Mouse (Mus musculus) cerebellum, postnatal 14 days (tissue): ENCODE results near the gene Thtpa.

Experiments used
- DNase-seq, 2 experiments: peaks; one replicate each; pipeline ENCODE4 v3.0.0; 2021; ENCODE audit warnings: mixed read lengths in 2 of 2

Thtpa gene

DNA sequence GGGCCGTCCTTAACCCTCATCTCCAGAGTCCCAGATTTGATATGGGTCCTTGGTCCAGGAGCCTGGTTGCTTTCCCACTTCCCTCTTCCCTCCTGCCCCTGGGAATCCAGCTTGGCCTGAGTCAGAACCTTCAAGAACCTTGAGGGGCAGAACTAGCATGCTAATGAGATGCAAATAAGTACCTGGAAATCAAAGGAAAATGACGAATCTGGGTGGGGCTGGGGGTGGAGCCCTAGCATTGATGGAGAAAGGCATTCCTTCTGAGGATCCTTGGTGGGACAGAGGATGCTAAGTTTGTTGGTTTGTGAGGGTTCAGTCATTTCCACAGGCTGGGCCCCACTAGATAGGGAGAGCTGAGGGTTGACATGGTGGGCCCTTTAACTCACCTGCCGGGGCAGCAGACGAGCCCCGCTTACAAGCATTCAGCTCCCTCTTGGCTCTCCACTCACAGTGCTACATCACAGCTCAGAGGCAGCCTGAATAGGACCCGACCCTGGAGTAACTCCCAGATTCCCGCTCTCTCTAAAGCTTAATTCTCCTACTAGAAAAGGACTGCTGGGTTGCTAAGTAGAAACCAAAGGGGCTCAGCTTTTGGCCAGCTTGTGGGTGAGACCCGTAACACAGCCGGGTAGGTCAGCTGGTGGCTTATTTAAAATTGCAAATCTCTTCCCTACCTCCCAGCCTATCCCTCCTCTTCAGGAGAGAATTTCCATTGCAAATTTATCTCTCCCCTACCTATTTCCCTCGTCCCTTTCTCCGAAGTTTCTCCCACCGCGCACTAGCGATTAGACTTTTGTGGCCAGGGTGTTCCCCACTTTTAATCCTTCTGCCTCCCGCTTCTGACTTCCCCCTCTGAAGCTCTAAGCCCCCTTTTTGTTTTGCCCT is 16.9 kb upstream of the Thtpa start:
- peak in 1 of 2 experiments; percentile 36 for DNase-seq

DNA sequence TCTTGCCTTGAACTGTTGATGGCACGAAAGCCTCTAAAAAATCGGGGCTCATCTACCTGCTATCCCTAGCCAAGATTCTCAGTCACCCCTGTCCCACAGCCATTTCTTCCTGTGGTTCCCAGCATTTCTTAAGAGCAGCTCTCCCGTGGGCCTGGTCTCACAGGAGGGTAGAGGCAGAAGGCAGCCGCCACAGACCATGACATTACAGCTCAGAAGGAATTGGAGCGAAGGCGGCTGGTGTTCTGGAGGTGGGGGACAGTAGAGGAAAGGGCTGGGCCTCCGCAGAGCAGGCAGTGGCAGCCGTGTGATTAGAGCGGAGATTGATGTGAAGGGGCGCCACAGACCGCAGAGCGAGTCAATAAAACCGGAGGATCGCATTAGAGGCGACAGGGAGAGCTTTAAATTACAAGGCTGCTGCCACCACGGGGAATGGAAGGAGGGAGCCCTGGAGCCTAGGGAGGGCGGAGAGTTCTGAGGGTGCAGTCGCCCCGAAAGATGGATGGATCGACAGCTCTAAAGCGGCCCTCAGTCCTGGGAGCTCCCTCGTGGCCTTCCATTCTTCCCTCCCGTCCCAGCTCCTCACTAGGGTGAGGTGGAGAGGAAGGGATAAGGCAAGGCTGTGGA is 16.1 kb upstream of the Thtpa start:
- DNase-seq = peak in 1 of 2 experiments; percentile 44

DNA sequence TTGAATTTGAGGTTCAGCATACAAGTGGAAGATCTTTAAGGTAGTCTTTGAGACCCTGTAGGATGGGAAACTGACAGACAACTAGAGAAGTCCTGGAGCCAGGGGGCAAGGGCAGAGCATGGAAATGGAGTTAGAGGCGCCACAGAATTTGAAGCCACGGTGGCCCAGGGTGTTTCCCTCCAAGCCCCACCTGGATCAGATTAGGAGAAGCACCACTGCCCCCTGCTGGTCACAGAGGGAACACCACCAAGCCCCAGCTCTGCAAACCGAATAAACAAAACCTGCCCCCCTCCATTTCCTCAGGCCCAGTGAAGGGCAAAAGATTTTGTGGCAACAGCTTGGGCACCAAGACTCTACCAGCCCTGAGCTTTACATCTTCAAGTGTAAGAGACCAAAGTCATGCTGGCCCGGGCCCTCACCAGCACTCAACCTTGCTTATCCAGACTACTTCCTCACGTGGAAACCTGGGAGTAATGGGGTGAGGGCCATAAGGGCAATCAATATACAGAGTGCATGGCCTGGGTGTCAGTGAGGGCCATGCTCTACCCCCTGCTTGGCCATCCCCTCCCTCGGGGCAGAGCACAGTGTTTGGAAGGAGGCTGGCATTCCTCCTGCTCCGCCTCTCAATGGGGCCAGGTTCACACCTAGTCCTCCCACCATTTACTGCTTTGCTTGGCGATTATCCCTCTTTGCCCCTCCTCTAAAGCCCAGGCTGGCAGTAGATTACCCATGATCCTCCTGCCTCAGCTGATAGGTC is 15.2 kb upstream of the Thtpa start:
- DNase-seq = peak; percentile 89 to 94

DNA sequence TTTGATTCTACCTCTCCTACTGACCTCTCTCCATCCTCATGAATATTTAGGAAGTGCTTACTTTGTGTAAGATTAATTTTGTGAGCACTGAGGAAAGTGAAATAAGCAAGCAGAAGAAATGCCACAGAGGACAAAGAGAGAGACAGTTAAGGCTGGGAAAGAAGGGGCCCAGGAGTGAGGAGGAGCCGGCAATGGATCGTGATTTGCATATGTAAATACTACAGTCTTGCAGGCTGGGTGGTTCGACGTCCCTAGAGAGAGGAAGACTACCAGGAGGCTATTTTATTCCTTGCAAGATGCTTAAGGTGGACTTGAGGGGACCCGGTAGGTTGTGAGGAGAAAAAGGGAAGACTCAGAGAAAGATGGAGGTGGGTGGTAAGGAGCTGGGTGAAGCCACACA is 13.5 kb upstream of the Thtpa start:
- DNase-seq = no peak

DNA sequence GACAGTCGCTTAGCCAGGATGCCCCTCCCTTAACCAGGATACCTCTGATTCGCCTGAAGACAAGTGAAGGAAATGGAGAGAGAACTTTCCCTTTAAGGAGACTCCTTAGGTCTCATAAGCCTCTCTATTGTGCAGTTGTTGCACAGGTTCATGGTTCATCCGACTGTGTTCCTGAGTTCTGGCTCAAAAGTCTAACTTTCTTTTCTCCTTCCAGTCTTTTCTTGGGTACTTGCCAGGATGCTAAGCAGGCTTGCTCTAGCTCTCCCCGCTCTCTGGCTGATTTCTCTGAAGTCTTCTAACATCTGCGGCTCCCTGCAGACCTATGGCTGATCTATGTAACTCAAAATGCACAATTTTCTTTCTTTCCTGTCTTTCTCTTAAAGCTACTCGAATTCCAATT is 11.1 kb upstream of the Thtpa start:
- DNase-seq = no peak

DNA sequence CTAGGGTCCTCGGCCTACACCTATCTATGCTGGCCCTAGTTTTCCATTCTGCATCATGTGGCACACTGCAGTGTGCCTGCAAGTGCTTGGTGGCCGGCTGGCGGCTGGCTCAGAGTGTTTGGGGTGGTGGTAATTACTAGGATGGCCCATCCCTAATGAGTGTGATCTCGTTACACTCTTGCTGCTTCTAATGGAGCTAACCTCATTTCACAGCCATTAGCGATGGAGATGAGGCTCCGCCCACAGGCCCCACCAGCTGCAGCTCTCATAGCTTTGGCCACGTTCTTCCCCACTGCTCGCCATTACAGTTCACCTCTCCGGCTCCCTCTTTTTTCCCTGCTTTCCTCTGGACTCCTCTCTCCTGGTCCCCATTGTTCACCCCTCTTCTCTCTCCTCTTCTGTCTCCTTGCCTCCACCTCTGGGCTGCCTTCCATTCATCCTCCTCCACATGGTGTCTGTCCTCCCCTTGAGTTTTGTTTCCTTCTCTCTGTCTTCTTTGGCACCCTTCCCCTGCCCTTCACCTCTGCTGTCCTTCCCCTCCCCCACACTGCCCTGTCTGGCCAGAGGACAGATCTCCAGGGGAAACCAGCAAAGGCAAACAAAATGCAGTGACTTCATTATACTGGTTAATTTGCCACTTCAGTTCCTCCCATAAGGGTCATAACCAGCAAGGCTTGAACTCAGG is 9.1 kb upstream of the Thtpa start:
- peak in 1 of 2 experiments; percentile 62 for DNase-seq

DNA sequence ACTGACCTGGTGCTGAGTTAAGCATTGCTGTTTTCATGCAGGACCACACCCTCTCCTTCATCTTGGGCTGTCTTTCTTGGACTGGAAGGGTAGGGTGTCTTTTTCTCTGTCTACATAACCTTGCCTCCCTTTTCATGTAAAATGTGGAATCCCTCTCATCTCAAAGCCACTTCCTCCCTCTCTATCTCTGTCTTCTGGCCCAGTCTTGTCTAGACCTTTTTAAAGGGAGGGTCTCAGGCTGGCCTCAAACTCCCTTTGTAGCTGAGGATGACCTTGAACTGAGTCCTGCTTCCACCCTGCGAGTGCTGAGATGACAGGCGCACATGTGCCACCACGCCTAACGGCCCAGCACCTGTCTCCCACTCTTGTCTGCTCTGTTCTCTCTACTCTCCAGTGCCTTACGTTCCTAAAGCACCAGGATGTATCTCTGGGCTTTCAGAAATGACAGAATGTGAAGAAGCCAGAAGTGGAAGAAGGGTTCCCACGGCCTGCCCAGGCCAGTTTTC is 8.5 kb upstream of the Thtpa start:
- DNase-seq = no peak

DNA sequence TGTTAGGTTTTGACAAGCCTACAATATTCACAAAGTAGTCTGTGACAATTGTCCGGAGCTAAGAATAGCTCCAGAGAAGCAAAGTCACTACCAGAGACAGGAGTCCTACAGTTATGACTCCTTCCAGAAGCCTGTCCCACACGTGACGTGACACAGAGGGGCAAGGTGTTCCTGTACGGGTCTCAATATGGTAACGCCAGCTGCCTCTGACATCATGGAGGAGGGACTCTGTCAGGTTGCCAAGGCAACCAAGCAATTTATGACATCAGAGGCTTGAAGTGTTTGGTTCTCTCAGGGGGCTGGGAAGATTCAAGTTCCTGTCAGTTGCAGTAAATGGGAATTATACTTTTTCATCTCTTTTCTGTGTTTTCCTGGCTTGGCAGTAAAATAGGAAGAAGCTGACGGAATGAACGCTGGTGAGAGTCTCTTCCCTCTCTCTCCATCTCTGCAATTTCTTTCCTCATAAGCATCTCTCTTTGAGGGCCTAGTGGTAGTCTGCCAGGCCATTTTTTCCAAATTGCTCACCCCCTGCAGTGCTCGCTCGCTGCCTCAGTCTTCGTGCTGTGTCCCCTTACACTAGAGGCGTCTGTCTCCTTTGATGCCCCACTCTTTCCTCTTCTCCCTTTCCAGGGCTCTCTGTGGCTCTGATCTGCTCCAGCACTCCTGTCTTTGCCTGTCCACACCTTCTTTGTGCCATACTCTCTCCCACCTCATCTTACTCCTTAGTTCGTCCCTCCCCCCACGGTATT is 5.2 kb upstream of the Thtpa start:
- peak; percentile 62 to 70 for DNase-seq

DNA sequence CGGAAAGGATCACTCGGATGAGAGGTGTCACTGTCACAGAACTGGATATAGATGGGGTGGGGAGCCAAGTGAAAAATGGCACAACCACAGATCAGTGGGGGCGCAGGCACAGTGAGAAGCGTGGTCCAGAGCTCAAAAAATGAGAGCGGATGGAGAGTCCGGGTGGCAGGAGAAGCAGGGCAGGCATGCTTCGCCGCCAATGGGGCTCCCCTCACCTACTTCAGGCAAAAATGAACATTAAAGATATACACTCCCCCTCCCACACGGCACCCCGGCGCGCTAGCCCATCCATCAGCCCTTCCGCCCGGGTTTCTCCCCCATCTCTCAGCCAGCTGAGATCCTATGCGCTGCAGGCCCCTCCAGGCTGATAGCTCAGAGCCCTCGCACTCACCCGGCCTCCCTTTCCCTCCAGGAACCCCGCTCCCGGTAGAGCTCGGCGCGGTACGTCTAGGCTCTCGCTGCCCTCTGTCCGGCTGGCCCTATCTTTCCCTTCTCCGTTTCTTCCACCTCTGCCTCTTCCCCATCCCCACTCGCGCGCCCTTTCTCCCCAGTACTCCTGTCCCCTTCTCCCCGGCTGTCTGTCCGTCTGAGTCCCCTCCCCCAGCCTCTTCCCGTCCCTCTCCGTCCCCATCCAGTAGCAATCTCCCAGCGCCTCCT is 3.2 kb upstream of the Thtpa start:
- peak; percentile 67 to 74 for DNase-seq

DNA sequence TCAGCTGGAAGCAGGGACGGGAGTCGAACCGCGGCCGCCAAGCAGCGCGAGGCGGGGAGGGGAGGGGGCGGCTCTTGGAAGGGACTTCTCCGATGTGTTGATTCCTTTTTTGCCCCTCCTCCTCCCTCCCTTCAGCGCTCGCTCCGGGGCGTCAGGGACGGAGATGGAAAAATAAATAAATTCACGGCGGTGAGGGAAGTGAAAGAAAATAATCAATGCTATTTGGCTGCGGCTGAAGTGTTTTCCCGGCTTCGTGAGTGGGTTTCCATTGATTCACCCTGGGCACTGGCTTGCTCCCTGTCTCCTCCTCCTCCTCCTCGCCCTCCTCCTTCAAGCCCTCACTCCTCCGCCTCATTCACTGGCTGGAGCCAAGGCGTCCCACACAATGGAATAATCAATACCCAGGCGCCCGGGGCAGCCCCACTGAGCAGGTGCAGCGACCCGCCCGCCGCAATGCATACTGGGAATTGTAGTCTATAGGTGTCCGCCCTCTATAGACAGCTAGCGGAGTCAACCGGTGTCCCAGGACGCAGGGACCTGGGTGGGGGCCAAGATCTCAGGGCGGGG is 2.5 kb upstream of the Thtpa start, which contains the start of gene Zfhx2:
TSS of gene Zfhx2 (minus strand) at position 314 of the 567 bp plus-strand sequence.
- DNase-seq = peak; percentile 97 to 98

DNA sequence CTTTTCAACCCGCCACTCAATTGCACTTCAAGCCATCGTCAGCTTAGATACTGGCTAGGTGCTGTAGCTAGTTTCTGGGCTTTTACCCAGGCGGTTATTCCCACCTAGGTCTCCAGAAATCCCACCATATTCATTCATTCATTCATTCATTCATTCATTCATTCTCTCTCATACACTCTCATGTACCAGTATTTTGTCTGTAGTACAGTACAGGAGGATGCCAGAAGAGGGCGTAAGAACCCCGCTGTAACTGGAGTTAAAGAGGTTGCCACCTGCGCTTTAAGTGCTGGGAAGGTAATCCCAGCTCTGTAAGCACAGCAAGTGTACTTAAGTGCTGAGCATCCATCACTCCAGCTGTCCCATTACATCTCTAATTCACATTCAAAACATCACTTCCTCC is 657 bp upstream of the Thtpa start:
- peak in 1 of 2 experiments; percentile 38 for DNase-seq

DNA sequence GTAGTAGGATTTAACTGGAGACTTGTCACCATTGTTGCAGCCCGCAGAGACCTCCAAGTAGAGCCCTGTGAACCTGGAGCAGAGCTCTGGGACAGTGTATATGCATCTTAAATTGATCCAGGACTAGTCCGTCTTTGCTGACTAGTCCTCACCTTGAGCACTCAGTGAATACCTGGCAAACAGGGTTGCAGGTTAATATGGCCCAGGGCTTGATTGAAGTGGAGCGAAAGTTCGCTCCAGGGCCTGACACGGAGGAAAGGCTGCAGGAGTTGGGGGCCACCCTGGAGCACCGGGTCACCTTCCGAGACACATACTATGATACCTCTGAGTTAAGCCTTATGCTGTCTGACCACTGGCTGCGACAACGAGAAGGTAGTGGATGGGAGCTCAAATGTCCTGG is 679 bp downstream of the Thtpa start:
- peak in 1 of 2 experiments; percentile 24 for DNase-seq

DNA sequence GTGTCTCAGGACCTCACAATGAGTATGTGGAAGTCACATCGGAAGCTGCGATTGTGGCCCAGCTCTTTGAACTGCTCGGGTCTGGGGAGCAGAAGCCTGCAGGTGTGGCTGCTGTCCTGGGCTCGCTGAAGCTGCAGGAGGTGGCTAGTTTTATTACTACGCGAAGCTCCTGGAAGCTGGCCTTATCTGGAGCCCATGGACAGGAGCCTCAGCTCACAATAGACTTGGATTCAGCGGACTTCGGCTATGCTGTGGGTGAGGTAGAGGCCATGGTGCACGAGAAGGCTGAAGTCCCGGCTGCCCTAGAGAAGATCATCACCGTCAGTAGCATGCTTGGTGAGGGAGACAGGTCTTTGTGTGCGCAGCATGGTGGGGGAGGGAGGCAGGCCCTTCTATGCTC is 1.1 kb downstream of the Thtpa start:
- peak in 1 of 2 experiments; percentile 20 for DNase-seq

DNA sequence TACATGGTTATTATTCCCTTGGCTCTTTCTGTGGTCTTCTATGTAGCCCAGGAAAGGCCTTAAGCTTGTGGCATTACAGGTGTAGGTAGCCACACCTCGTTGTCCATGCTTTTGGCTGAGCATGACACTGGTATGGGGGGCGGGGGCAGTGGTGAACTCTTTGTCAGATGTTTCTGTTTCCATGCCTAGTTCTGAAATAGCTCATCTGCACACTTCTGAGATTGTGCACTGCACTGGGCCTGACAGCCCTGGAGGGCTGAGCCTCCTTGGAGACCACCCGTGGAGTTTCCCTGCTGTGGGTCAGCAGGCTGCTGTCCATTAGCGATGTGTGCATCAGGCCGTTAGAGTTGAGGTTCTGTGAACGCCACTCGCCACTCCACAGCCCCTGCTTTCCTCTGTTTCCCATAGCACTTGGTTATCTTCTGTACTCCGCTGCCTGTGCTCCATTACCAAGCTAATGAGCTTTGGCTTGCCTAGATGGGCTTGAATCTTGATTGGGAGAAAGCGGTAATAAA is 2.0 kb downstream of the Thtpa start:
- DNase-seq = no peak

DNA sequence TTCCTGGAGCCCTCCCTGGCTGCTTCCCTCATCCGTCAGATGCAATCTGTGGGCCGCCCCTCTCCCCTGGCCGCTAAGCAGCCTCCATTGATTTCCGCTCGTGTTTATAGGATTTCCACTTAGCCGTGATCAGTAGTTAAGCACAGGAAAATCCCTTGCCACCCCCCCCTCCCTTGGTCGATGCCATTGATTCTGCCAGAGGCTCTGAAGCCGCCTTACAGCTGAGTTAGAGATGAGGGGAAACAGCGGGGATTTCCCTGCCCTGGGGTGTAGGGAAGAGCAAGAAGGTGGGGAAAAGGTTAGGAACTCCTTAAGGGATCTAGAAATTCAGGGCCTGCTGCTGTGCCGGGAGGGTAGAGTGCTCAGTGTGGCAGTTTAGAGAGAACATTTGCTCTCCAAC is 3.1 kb downstream of the Thtpa start:
- no peak for DNase-seq

DNA sequence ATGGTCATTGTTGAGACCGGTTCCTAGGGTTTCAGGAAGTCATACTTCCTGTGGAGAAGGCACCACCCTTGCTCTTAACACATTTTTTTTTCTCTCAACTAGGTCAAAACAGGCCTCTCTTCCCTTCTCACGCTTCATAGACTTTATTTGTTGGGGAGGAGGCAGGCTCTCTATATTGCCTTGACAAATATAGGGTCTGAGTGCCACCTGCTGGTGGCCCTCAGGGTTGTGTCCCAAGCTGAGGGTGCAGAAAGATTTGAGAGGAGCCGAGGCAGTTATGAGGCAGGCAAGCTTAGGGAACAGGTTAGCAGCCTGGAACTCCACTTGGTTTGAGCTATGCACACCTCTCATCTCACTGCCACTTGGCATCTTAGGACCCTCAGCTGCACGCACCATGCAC is 3.5 kb downstream of the Thtpa start:
- DNase-seq = peak; percentile 67 to 76

DNA sequence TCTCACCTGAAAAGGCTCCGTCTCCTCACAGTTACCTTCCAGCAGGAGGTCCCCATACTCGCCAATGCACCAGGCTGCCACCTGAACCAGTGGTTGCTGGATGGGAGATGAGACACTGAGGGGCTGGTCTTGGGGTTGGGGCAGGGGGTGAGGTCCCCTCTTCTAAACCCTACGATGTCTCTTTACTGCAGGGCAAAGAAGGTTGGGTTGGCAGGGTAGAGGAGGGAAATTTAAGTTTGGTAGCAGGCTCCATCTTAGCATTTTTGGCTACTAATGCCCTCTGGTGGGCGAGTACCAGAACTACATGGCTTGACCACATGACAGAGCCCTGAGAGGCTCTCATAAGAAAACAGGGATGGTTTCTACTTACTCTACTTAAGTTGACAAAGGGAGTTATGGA is 7.0 kb downstream of the Thtpa start:
- DNase-seq = peak; percentile 83

DNA sequence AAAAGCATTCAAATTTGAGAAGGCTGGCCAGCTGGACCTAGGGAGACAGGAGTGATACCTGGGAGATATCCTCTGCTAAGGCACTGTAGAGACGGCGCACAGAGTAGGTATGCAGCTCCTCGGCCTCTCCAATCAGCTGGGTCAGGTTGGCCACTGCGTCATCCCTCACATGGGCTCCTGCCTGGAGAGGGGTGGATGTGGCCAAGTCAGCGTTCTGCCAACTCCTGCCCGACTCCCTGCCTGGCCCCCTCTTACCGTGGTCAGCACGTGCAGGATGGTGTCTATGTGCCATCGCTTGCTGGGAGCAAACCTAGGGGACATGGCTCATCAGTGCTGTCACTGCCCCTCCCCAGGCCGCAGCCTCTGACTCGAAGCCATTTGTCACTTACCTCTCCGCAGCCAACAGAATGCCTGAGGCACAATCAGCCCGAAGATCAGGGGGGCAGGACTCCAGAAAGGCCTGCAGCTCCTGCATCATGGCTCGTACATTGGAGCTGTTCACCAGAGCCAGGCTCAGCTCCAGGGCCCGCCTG is 7.7 kb downstream of the Thtpa start:
- DNase-seq = peak; percentile 61 to 66

DNA sequence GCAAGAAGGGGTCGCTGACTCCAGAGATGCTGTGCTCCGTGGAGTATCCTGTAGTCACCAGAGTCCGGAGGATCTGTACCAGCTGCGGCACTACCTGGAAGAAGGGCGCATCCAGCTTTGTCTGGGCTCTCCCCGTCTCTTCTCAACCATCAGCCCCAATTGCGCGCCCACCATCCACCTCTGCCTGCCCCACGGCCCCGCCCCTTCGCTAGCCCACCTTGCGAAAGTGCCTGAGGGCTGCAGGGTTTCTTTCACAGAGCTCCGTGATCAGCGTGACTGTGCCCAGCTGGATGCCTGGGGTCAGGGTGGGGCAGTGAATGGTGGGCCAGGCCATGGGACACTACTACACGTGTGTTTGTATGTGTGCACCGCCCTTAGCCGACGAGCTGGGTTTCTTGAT is 9.8 kb downstream of the Thtpa start:
- peak in 1 of 2 experiments; percentile 31 for DNase-seq

DNA sequence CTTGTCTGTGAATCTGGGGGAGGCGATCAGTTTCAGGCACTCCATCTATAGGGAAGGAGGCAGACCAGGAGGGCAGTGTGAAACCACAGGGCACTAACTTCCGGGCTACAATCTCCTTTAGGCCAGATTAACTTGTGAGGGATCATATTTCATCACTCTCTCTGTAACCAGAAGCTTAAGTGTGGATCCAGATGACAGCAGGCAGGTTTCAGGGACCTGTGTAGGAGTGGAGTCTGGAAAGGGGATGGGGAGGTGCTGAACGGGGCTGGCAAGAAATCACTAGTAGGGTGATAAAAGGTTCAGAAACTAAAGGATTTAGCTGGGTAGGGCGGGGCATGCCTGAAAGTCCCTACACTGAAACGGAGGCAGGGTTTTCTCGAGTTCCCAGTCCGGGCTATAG is 10.8 kb downstream of the Thtpa start:
- DNase-seq = no peak
